Mouse (Mus musculus): ENCODE results near the gene Nmt1.

The Nmt1 gene

DNA sequence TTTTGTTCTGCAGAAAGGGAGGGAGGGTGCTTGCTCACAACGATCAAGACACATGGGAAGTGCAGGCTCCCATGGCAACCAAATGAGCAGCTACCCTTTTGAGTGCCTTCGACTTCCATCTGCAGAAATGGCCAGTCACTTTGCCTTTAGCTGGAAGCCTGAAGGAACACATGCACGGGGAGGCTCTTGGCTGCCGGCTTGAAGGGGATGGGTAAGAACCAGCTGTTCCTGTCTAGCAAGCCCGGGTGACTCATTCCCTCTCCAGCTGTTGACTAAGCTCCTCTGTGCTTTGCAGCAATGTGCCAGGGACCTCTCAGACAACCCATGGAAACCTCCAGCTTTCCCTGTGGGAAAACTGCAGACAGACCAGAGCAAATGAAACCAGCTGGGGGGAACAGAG, 24.8 kb upstream of the Nmt1 start:
- in situ Hi-C loops (cut with MboI; ENCODE audit: unreplicated experiment in 2 of 2) = no loop called here

DNA sequence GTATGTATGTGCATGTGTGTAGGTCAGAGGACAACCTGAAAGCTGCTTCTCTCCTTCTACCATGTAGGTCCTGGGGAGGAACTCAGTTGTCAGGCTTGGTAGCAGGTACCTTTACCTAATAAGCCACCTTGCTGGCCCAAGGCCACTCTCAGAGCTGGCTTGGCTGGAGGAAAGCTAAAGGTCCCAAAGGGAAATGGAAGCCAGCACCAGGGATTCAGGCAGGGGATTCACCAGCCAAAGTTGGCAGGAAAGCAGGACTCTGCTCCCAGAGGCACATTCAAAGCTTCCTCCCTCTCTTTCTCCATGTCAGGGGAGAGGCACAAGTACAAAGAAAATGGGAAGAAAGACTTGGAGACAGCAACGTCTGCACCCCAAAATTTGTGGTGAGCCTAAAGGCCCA, 23.1 kb upstream of the Nmt1 start:
- in situ Hi-C loops (cut with MboI; ENCODE audit: unreplicated experiment in 2 of 2) = no loop called here

GRCm38 (mm10) chr11:103005254-103005981, 22.6 kb upstream of the Nmt1 start:
- in situ Hi-C loops (cut with MboI; ENCODE audit: unreplicated experiment in 2 of 2) = no loop called here

GRCm38 (mm10) chr11:103006286-103007000, 21.5 kb upstream of the Nmt1 start:
- in situ Hi-C loops (cut with MboI; ENCODE audit: unreplicated experiment in 2 of 2) = no loop called here

DNA sequence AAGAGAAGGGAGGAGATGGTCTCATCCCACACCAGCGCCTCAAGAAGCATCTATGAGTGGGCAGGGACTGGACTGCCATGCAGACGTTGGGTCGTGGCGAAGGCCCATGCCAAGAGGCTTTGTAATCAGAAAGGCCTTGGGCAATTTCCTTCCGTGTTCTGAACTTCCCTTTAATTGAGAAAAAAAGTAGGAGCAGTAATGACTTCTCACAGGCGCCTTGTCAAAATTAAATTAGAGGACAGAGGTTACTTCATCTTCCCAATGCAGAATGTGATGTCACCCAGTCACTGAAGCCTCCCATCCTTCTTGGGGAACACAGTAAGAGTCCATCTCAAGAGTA, 21.0 kb upstream of the Nmt1 start:
- in situ Hi-C loops (cut with MboI; ENCODE audit: unreplicated experiment in 2 of 2) = no loop called here

GRCm38 (mm10) chr11:103008558-103008957, 19.4 kb upstream of the Nmt1 start:
- in situ Hi-C loops (cut with MboI; ENCODE audit: unreplicated experiment in 2 of 2) = no loop called here

GRCm38 (mm10) chr11:103009208-103009607, 18.8 kb upstream of the Nmt1 start:
- in situ Hi-C loops (cut with MboI; ENCODE audit: unreplicated experiment in 2 of 2) = no loop called here

DNA sequence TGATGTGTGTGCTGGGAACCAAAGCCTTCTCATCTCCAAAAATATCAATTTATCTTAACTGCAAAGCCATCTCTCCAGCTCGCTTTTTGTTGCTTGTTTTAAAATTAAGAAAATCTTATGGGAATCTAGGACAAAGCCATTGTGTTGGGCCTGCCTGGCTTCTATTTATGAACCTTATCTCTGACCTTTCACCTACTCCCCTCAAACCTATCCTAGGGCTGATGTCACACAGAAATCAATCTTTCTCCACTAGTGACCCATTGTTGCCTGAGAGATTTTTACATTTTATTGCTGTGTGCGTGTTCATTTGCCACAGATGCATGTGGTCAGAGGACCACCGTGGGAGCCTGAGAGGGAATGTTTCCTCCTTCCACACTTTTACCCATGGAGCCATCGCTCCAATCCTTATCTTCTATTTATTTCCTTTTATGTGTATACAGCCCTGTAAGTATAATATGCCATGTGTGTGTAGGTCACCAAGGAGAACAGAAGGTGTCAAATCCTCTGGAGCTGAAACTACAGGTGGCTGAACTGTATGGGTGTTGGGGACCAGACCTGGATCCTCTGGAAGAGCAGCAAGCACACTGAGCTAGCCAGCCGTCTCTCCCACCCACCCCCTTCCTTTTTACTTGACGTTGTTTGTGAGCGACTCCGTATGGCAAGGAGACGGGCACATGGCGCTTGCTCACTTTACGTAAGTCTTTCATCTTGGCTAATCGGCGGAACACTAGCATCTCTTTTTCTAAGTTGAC, 17.4 kb upstream of the Nmt1 start:
- in situ Hi-C loops (cut with MboI; ENCODE audit: unreplicated experiment in 2 of 2) = no loop called here

- in situ Hi-C loops (cut with MboI; ENCODE audit: unreplicated experiment in 2 of 2) = no loop called here
Observed at GRCm38 (mm10) chr11:103011206-103011497, 16.8 kb upstream of the Nmt1 start.

DNA sequence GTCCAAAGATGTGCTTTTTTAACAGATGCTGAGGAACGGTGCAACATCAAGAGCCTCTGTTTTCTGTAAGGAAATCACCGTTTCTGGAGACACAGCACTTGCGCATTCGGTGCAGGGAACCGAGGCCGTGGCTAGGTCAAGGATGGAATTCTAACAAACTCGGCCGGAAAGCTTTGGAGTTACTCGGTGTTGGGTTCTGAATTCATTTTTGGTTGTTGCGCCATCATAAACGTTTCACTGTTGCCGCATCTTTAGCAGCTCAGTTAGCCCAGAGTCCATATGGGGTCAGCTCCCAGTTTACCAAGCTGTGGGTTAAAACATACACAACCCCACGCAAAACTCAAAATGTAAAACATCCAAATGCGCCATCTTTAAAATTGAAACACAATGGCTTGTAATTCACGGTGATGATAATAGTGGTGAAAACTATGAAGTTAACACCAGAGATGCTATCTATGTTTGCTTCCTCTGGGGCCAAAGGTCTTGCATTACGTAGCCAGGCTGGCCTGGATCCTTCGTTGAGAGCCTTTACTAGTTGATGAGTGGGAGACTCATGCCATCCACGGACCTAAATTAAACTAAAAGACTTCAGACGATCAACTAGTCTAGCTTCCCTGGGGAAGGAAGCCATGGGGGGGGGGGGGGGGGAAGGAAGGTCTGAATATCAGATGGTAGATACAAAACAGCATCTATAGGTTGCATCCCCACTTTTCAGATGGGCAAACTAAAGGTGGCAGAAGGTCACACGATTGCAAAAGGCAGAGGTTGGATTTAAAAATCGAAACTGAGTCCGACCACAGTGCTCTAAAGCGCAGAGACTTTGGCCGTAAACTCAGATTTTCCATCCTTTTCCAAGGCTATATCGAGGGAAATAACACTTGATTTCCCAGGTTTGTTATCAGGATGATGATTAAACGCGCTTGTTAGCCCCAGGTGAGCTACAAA, 11.8 kb upstream of the Nmt1 start:
- in situ Hi-C loops (cut with MboI; ENCODE audit: unreplicated experiment in 2 of 2) = no loop called here

GRCm38 (mm10) chr11:103016930-103017329, 11.1 kb upstream of the Nmt1 start:
- in situ Hi-C loops (cut with MboI; ENCODE audit: unreplicated experiment in 2 of 2) = no loop called here

DNA sequence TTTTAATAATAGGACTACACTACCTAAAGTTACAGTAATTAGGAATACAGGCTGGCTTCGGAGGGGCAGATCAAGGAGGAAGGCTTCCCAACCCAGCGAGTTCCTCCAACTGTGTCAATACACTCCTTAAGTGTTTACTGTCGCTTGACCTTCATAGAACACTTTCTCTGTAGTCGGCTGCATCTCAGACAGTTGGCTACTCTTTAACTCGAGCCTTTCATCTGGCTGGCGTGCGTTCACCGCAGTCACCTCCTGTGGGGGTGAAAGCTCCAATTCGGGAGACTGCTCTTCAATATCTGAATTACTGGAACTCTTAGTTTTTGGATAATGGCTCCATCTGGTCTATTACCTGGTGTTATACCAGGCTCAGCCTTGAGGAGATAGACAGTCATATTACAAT, 10.3 kb upstream of the Nmt1 start:
- in situ Hi-C loops (cut with MboI; ENCODE audit: unreplicated experiment in 2 of 2) = no loop called here

- in situ Hi-C loops (cut with MboI; ENCODE audit: unreplicated experiment in 2 of 2) = no loop called here
Observed at GRCm38 (mm10) chr11:103018860-103019259, 9.1 kb upstream of the Nmt1 start.

DNA sequence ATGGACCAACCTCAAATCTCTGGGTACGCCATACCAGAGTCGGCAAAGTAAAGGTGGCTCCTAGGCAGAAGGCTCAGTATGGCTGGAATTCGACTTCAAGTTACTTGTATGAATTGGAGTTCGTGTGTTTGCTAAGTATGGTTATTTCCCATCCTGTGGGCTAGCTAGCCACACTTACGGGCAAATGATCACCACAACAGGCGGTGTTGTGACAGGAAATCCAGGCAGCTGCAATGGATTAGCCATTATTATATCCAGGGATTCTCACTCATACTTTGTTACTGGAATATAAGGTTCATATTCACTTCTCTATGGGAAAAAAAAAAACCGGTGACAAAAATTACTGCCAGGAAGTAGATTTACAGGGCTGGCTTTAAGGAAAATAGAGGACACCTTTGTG, 8.7 kb upstream of the Nmt1 start:
- in situ Hi-C loops (cut with MboI; ENCODE audit: unreplicated experiment in 2 of 2) = no loop called here

- in situ Hi-C loops (cut with MboI; ENCODE audit: unreplicated experiment in 2 of 2) = no loop called here
Observed at GRCm38 (mm10) chr11:103020713-103021335, 7.2 kb upstream of the Nmt1 start.

- in situ Hi-C loops (cut with MboI; ENCODE audit: unreplicated experiment in 2 of 2) = no loop called here
Observed at GRCm38 (mm10) chr11:103023974-103024373, 4.0 kb upstream of the Nmt1 start.

DNA sequence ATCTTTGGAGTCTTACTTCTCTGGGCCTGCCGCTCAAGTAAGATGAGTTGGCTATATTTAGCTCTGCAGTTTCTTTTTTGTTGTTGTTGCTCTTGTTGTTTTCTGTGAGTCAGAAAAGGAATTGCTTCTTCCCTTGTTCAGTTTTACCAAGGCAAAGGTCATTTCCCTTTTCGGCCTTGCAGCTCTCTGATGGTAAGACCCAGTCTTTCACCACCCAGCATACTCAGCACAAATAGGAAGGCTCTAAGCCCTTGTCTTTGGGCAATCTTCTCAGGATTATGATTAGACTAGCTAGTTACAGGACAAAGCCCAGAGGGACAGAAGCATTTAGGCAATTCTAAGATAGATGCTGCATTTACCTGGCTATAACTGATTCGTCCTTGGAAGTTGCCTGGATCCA, 1.1 kb upstream of the Nmt1 start:
- in situ Hi-C loops (cut with MboI; ENCODE audit: unreplicated experiment in 2 of 2) = no loop called here

DNA sequence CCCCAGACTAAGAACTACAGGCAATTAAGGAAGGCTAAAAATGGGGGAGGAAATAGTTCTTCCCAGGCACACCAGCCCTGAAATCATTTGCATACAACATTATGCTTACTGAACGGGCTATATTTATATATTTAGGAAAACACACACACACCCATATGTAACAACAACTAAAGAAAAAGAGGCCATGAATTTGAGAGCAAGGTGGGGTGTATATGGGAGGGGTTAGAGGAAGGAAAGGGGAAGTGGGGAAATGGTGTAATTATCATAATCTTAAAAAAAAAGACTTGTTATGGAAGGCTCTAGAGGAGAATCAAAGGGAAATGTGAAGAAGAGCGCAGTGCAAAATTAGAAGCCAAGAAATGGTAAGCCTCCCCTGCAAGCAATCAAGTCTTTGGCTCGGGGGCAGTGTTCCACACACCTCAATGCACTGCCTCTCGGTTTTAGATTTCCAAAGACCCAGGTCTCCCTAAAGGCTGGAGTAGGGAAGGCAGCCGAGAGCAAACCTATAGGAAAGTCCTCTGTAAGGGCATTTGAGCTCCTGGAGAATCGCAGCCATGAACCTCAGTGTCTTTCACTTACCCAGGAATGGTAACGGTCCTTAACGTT, 317 bp upstream of the Nmt1 start:
- in situ Hi-C loops (cut with MboI; ENCODE audit: unreplicated experiment in 2 of 2) = no loop called here

DNA sequence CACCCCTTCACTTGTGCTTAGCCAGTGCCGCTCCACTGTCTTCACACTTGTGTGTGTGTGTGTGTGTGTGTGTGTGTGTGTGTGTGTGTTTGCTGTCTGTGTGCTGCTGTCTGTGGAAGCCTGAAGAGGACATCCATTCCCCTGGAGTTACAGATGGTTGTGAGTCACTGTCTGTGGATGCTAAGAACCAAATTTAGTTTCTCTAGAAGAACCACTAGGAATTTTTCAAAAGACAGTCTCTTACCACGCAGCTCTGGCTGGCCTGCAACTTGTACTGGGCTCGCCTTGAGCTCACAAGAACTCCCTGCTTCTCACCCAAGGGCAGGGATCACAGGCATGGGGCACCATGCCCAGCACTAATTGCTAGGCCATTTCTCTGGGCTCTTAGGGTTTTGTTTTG, 5.0 kb downstream of the Nmt1 start:
- in situ Hi-C loops (cut with MboI; ENCODE audit: unreplicated experiment in 2 of 2) = no loop called here

DNA sequence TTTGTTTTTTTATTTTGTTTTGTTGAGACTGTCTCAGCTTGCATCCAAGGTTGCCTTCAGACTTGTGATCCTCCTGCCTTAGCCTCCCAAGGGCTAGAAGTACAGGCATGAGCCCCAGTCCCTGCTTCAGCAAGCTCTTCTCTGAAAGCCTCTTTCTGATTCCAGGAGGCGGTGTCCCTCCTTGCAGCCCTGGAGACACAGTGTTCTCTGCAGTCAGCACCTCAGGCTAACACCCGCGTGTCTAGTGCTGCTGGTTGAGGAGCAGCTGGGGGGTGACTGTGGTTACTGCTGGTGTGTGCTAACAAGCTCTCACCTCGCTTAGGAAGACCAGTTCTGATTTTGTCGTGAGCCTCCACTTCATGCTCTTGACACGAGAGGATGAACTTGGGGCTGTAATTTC, 7.0 kb downstream of the Nmt1 start:
- in situ Hi-C loops (cut with MboI; ENCODE audit: unreplicated experiment in 2 of 2) = no loop called here

Measured in v-Abl transformed pro-B cells (cell line).